Mouse (Mus musculus): ENCODE measurements at regions not wholly inside any gene's neighbourhood (a gene's known extent, or its start where the extent isn't known, plus 50 kb on each side); places are given as distances from the start of the nearest gene placed in this dataset.

- no peak overlapping the region for H3K4me2 ChIP-seq (replicated peaks; ENCODE audit: low read depth)
- H3K27me3 ChIP-seq (replicated peaks; ENCODE audit: control insufficient read depth, insufficient read depth, low read length) = no peaks in the 10 kb centered on the region
- no peaks in the 10 kb centered on the region for H3K36me3 ChIP-seq (ENCODE audit: control insufficient read depth, insufficient read depth)
- H3K9me3 ChIP-seq (ENCODE audit: control insufficient read depth) = no peaks in the 10 kb centered on the region
- no peak for TF ChIP-seq CTCF (IDR thresholded peaks at IDR 0.05; ENCODE audit: low read depth)
- peak; percentile 87 for ATAC-seq
- WGBS = 11% methylated on average over 2 of the region's 2 CpGs
- no peaks in the 10 kb centered on the region for H3K4me1 ChIP-seq (replicated peaks; ENCODE audit: control insufficient read depth, insufficient read depth, low read length)
- no peak overlapping the region for H3K4me3 ChIP-seq (ENCODE audit: low read depth, low read length)
- no peak overlapping the region for H3K9ac ChIP-seq (ENCODE audit: low read depth, low read length)
- no peak overlapping the region for H3K27ac ChIP-seq (ENCODE audit: low read depth, low read length)
Observed at GRCm38 (mm10) chr2:11853210-11853973, 75.7 kb downstream of the Ankrd16 start.

- no peak for ATAC-seq
- peak; percentile 56 for TF ChIP-seq CTCF (IDR thresholded peaks at IDR 0.05; ENCODE audit: low read depth)
Observed at GRCm38 (mm10) chr2:11869983-11870382, 92.3 kb downstream of the Ankrd16 start.

GRCm38 (mm10) chr2:11880005-11880404 lies 102.3 kb downstream of the Ankrd16 start:
- H3K27ac ChIP-seq (ENCODE audit: low read depth, low read length) = no peak overlapping the region
- no peaks in the 10 kb centered on the region for H3K27me3 ChIP-seq (replicated peaks; ENCODE audit: control insufficient read depth, insufficient read depth, low read length)
- H3K4me2 ChIP-seq (replicated peaks; ENCODE audit: low read depth) = no peak overlapping the region
- WGBS = 25% methylated on average over 1 of the region's 1 CpGs
- no peaks in the 10 kb centered on the region for H3K9me3 ChIP-seq (ENCODE audit: control insufficient read depth)
- no peak for ATAC-seq
- no peak overlapping the region for H3K4me3 ChIP-seq (ENCODE audit: low read depth, low read length)
- no peak for TF ChIP-seq CTCF (IDR thresholded peaks at IDR 0.05; ENCODE audit: low read depth)
- no peak overlapping the region for H3K9ac ChIP-seq (ENCODE audit: low read depth, low read length)
- H3K36me3 ChIP-seq (ENCODE audit: control insufficient read depth, insufficient read depth) = no peaks in the 10 kb centered on the region
- H3K4me1 ChIP-seq (replicated peaks; ENCODE audit: control insufficient read depth, insufficient read depth, low read length) = no peaks in the 10 kb centered on the region

More at GRCm38 (mm10) chr2:11869983-11870382, 92.3 kb downstream of the Ankrd16 start:
- WGBS = 32% methylated on average over 2 of the region's 2 CpGs
- no peaks in the 10 kb centered on the region for H3K4me1 ChIP-seq (replicated peaks; ENCODE audit: control insufficient read depth, insufficient read depth, low read length)
- H3K4me3 ChIP-seq (ENCODE audit: low read depth, low read length) = no peak overlapping the region
- no peak overlapping the region for H3K27ac ChIP-seq (ENCODE audit: low read depth, low read length)
- no peak overlapping the region for H3K9ac ChIP-seq (ENCODE audit: low read depth, low read length)
- H3K27me3 ChIP-seq (replicated peaks; ENCODE audit: control insufficient read depth, insufficient read depth, low read length) = no peaks in the 10 kb centered on the region
- no peaks in the 10 kb centered on the region for H3K9me3 ChIP-seq (ENCODE audit: control insufficient read depth)
- no peaks in the 10 kb centered on the region for H3K36me3 ChIP-seq (ENCODE audit: control insufficient read depth, insufficient read depth)
- no peak overlapping the region for H3K4me2 ChIP-seq (replicated peaks; ENCODE audit: low read depth)

GRCm38 (mm10) chr2:11894792-11895568 lies 117.3 kb downstream of the Ankrd16 start:
- H3K4me2 ChIP-seq (replicated peaks; ENCODE audit: low read depth) = no peak overlapping the region
- no peak for ATAC-seq
- no peak for TF ChIP-seq CTCF (IDR thresholded peaks at IDR 0.05; ENCODE audit: low read depth)
- no peak overlapping the region for H3K9ac ChIP-seq (ENCODE audit: low read depth, low read length)
- no peaks in the 10 kb centered on the region for H3K9me3 ChIP-seq (ENCODE audit: control insufficient read depth)
- H3K36me3 ChIP-seq (ENCODE audit: control insufficient read depth, insufficient read depth) = no peaks in the 10 kb centered on the region
- no peaks in the 10 kb centered on the region for H3K27me3 ChIP-seq (replicated peaks; ENCODE audit: control insufficient read depth, insufficient read depth, low read length)
- WGBS = 75% methylated on average over 7 of the region's 7 CpGs
- no peak overlapping the region for H3K27ac ChIP-seq (ENCODE audit: low read depth, low read length)
- H3K4me3 ChIP-seq (ENCODE audit: low read depth, low read length) = no peak overlapping the region
- no peaks in the 10 kb centered on the region for H3K4me1 ChIP-seq (replicated peaks; ENCODE audit: control insufficient read depth, insufficient read depth, low read length)

GRCm38 (mm10) chr2:11899698-11900660 lies 122.3 kb downstream of the Ankrd16 start:
- H3K4me3 ChIP-seq (ENCODE audit: low read depth, low read length) = no peak overlapping the region
- H3K9me3 ChIP-seq (ENCODE audit: control insufficient read depth) = no peaks in the 10 kb centered on the region
- H3K9ac ChIP-seq (ENCODE audit: low read depth, low read length) = no peak overlapping the region
- H3K27me3 ChIP-seq (replicated peaks; ENCODE audit: control insufficient read depth, insufficient read depth, low read length) = no peaks in the 10 kb centered on the region
- no peak overlapping the region for H3K27ac ChIP-seq (ENCODE audit: low read depth, low read length)
- H3K4me2 ChIP-seq (replicated peaks; ENCODE audit: low read depth) = no peak overlapping the region
- ATAC-seq = no peak
- WGBS = 72% methylated on average over 11 of the region's 11 CpGs
- no peak for TF ChIP-seq CTCF (IDR thresholded peaks at IDR 0.05; ENCODE audit: low read depth)
- H3K36me3 ChIP-seq (ENCODE audit: control insufficient read depth, insufficient read depth) = no peaks in the 10 kb centered on the region
- H3K4me1 ChIP-seq (replicated peaks; ENCODE audit: control insufficient read depth, insufficient read depth, low read length) = no peaks in the 10 kb centered on the region

All from intestine, postnatal 0 days (tissue).